Mouse (Mus musculus): Measurements from ENCODE around the gene Cmah. TPM values are rescaled to one million over a fixed set of nuclear protein-coding genes. Genes with fewer than 3 reads are reported as not detected.

The Cmah gene
- polyA plus RNA-seq (2012; rRNA removed) = 0.07 and 0.25 TPM in 2 replicates

DNA sequence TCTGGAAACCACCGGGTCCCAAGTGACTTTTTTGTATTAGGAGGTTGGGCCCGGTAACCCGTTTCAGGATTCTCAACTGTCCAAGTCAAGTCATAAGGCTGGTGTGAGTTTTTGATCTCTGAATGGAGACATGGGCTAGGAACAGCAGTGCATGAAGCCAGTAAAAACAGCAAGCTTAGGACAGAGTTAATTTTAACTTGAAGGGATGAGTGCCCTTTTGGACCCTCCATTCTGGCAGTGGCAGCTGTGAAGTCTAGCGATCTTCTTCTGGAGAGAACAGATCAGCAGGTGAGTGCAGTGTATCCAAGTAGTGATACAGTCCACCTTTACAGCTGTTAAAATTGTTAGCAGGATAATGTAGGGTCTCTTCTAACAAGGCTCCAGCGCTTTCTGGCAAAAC lies at the start of gene Cmah:
Cmah (plus strand) TSS at position 204 of the 400 bp plus-strand sequence.

DNA sequence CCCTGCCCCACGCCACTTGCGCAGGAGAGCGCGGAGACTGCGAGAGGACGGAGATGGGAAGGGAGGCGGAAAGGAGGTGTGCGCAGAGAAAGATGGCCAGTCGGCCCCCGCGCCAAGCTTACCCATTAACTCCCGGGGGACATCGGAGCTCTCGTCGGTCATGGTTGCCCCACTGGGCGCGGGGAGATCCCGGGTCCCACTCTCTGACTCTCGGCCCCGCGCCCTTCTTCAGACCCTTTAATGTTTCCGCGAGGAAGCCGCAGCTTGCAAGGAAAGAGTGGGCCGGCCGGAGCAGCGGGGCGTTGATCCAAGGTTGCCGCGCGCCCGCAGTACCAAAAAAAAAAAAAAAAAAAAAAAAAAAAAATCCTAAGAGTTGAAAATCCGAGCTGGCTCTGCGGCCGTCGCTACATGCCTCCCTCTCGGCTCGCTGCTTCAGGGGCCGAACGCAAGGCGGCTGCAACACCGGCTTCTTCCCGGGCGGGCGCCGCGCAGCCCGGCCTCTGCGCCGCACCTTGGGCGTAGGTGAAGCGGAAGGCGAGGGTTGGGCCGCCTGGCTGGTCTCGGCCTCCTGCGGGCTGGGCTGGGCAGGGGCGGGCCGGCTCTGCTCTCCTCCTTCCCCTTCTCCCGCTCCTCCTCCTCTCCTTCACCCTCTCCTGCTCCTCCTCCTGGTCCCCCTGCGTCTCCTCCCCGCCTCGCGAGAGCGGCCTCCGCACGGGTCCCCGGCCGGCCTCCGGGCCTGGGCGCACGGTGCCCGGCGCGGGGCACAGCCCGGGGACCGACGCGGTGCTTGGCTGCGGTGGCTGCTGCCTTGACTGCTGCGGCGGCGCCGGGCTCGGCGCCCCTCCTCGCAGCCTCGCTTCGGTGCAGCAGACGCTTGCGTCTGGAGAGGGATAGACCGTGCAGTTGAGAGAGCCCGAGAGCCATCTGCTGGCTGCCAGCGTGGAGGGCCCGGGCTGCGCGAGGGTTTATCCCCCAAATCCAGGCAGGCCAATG lies 46.5 kb upstream of the Cmah start, which contains the start of gene Carmil1:
Carmil1 (minus strand) TSS at position 357 of the 993 bp plus-strand sequence.

Other genes with a start within 250 kb of the Cmah start
- 4.7 and 5.0 TPM in 2 replicates for gene Carmil1, start 46.6 kb upstream of the Cmah start, polyA plus RNA-seq (2012; rRNA removed)